Mouse (Mus musculus) embryonic fibroblast, embryonic 13.5 days (primary cell): ENCODE results near the gene Chd4. TPM values are rescaled to one million over a fixed set of nuclear protein-coding genes. Genes with fewer than 3 reads are reported as not detected.
A peak's percentile ranks its signal among the peaks of the same experiment; 100 is the strongest.

Experiments used
- H3K27ac ChIP-seq: 2 replicates; pipeline ENCODE4 v1.5.1; 2012; ENCODE audit warnings: low read length, control low read depth, inconsistent platforms; ENCODE audit not compliant: insufficient read depth
- H3K4me1 ChIP-seq: 2 replicates; pipeline ENCODE4 v1.6.1; 2011; ENCODE audit warnings: low read length; ENCODE audit not compliant: control insufficient read depth, insufficient read depth
- H3K4me3 ChIP-seq: 2 replicates; pipeline ENCODE4 v1.5.1; 2011; ENCODE audit warnings: mild to moderate bottlenecking, control low read depth, low read length; ENCODE audit not compliant: insufficient read depth
- CTCF ChIP-seq: IDR thresholded peaks from 2 replicates; pipeline ENCODE4 v1.5.1; 2011; ENCODE audit warnings: mild to moderate bottlenecking, control low read depth, low read length, moderate library complexity, borderline replicate concordance; ENCODE audit not compliant: insufficient read depth
- POLR2A ChIP-seq: IDR thresholded peaks from 2 replicates; pipeline ENCODE4 v1.6.1; 2011; ENCODE audit warnings: low read depth, mild to moderate bottlenecking, control low read depth, low read length, moderate library complexity
- polyA plus RNA-seq: library from polyadenylated mRNA; stranded (reverse); fragments of >200 nt; gene quantifications from 2 replicates; pipeline ENCODE4 v1.2.4, GENCODE M21; 2011; ENCODE audit warnings: low read depth; ENCODE audit not compliant: missing spikeins, insufficient read length

Gene Chd4
- polyA plus RNA-seq, 1 experiment = 156 TPM

DNA sequence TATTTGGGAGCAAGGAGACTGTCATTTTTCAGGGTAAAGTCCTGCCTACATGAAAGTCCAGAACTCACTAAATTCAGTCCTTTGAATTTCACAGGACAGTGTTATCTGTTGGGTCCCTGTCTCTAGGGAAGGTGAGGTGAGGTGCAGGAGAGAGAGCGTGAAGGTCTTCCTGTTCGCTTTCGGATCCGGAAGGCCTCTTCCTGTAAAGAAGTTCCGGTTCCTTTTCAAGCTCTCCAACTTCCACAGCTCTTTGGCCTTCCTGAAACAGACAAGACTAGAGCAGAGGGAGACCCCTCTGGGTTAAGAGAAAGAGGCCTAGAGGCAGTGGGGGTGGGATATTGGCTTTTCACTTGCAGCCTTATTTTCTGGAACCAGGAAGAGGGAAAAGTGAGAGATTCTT lies 3.4 kb upstream of the Chd4 start:
- no peaks in the 10 kb centered on the region for H3K4me1 ChIP-seq
- TF ChIP-seq POLR2A (no peak), CTCF (no peak)
- no peak overlapping the region for H3K27ac ChIP-seq

GRCm38 (mm10) chr6:125094843-125095242 lies 938 bp upstream of the Chd4 start:
- TF ChIP-seq POLR2A (no peak), CTCF (no peak)
- peaks cover 12% of the 10 kb centered on the region for H3K4me1 ChIP-seq
- no peak overlapping the region for H3K27ac ChIP-seq
- H3K4me3 ChIP-seq = no peak overlapping the region

More for the DNA sequence above, 3.4 kb upstream of the Chd4 start:
- H3K4me3 ChIP-seq = no peak overlapping the region

GRCm38 (mm10) chr6:125096279-125096596 lies 457 bp downstream of the Chd4 start:
- no peak for TF ChIP-seq POLR2A
- no peak for TF ChIP-seq CTCF
- Histone ChIP-seq H3K4me1 (peaks cover 12% of the 10 kb centered on the region), H3K27ac (peak overlapping the region; percentile 86), H3K4me3 (peak overlapping the region; percentile 99)

- peak overlapping the region; percentile 99 for H3K4me3 ChIP-seq
- peaks cover 12% of the 10 kb centered on the region for H3K4me1 ChIP-seq
- TF ChIP-seq POLR2A (peak; percentile 46; the same call in 1 of the 2 replicates), CTCF (no peak)
Measured at GRCm38 (mm10) chr6:125096597-125097345, 990 bp downstream of the Chd4 start.

GRCm38 (mm10) chr6:125097346-125097689 lies 1.5 kb downstream of the Chd4 start:
- Histone ChIP-seq H3K27ac (no peak overlapping the region), H3K4me3 (peak overlapping the region; percentile 99), H3K4me1 (peaks cover 12% of the 10 kb centered on the region)
- TF ChIP-seq CTCF (no peak), POLR2A (no peak)

More at GRCm38 (mm10) chr6:125096597-125097345, 990 bp downstream of the Chd4 start:
- no peak overlapping the region for H3K27ac ChIP-seq

DNA sequence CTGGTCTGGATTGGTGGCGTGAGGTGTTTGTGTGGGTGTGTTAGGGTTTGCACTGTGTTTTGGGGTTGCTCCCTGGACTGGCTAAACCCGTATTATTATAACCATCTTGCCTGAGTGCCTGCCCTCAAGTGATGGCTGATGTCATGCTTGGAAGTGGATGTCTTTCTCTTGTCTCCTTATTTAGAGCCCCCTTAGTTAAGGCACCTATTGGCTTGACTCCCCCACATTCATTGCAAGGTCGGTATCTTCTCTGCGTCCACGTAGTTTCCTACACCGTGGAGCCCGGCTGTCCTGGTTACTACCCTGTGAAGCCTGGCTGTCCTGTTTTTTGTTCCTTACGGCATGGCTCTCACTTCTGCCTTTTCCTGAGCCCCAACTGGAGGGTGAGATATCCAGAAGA lies 2.2 kb downstream of the Chd4 start:
- Histone ChIP-seq H3K4me1 (peaks cover 12% of the 10 kb centered on the region), H3K27ac (no peak overlapping the region), H3K4me3 (peak overlapping the region; percentile 99)
- TF ChIP-seq POLR2A (no peak), CTCF (no peak)

GRCm38 (mm10) chr6:125098513-125098912 lies 2.7 kb downstream of the Chd4 start:
- TF ChIP-seq CTCF (no peak), POLR2A (no peak)
- no peak overlapping the region for H3K27ac ChIP-seq
- H3K4me1 ChIP-seq = peaks cover 12% of the 10 kb centered on the region
- peak overlapping the region; percentile 99 for H3K4me3 ChIP-seq

DNA sequence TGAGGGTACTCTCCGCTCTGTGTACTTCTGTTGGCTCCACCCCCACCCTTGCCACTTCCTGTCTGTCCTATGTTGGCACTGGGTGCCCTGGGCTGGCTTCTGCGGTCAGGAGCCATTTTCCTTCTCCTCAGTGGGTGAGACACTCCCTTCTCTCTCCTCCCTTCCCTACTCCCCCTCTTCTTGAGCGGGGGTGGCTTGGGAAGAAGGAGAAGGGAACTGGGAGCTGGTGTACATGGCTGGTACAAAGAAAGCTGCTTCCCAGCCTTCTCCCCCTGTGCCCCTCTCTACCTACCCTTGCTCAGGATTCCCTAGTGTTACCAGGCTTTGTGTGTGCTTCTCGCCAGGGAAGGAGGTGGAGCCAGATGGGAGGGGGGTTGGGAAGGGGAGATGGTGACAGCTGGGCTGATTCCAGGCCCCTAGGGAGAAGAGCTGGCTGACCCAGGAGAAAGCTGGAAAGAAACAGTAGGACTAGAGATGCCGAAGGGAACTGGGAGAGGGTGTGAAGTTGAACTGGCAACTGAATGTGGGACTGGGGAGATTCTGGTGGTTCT lies 3.7 kb downstream of the Chd4 start:
- peaks cover 12% of the 10 kb centered on the region for H3K4me1 ChIP-seq
- no peak overlapping the region for H3K27ac ChIP-seq
- no peak overlapping the region for H3K4me3 ChIP-seq
- no peak for TF ChIP-seq CTCF
- TF ChIP-seq POLR2A = no peak

- Histone ChIP-seq H3K27ac (no peak overlapping the region), H3K4me1 (peaks cover 12% of the 10 kb centered on the region), H3K4me3 (no peak overlapping the region)
- TF ChIP-seq CTCF (no peak), POLR2A (no peak)
Measured at GRCm38 (mm10) chr6:125101444-125101843, 5.7 kb downstream of the Chd4 start.

DNA sequence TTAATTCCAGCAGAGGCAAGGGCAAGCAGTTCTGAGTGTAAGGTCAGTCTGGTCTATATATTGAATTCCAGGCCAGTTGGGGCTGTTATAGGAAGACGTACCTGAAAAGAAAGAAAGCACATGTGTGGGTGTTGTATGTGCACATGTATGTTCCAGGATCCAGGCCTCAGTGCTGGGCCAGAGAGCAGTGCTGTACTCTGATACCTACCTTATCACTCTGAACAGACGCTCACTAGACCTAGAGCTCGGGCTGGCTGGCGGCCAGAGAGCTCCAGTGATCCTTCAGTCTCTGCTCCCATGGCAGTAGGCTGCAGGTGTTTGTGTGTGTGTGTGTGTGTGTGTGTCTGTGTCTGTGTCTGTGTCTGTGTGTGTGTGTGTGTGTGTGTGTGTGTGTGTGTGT lies 8.4 kb downstream of the Chd4 start:
- H3K4me3 ChIP-seq = no peak overlapping the region
- H3K4me1 ChIP-seq = peaks cover 4% of the 10 kb centered on the region; the same call in 1 of the 2 replicates
- TF ChIP-seq POLR2A (no peak), CTCF (no peak)
- no peak overlapping the region for H3K27ac ChIP-seq
